Mouse (Mus musculus): ENCODE data around the gene Nr2f2. TPM values are rescaled to one million over a fixed set of nuclear protein-coding genes. Genes with fewer than 3 reads are reported as not detected.

The Nr2f2 gene
- polyA plus RNA-seq, 1 experiment from 2014 or later = 73.7 TPM

DNA sequence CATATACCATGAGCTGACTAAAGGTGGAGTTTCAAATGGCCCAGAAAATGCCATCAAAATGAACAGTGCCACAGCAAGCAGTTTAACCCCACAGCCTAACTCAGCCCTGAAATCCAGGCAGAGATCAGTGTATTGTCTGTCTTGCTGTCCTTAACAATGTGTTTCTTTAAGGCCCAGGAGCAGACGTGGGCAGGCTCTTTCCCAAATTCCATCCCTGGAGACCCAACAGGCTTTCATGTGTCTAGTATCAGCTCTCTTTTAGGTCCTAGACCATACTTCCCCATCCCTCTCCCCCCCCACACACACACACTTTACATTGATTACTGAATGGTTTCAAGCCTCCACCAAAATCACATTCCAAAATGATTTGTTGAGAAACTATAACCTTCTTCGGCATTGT is 24.5 kb downstream of the Nr2f2 start:
- 12% methylated on average over 2 of the region's 2 CpGs for WGBS
- Histone ChIP-seq H3K27ac (ENCODE audit: low read depth, low read length) (0 out of 2 replicates have a peak overlapping the region, but pooled peaks have one; percentile 15), H3K4me1 (ENCODE audit: control insufficient read depth, insufficient read depth, low read length) (peaks cover 7% of the 10 kb centered on the region), H3K9ac (ENCODE audit: low read length) (no peak overlapping the region), H3K4me2 (ENCODE audit: low read length) (no peak overlapping the region), H3K27me3 (replicated peaks; ENCODE audit: control insufficient read depth, insufficient read depth, low read length) (peaks cover 70% of the 10 kb centered on the region), H3K4me3 (ENCODE audit: low read depth, low read length) (no peak overlapping the region), H3K36me3 (ENCODE audit: control insufficient read depth, insufficient read depth, low read length) (no peaks in the 10 kb centered on the region), H3K9me3 (replicated peaks; ENCODE audit: control insufficient read depth, low read length) (no peaks in the 10 kb centered on the region)
- no peak for ATAC-seq
- no peak for DNase-seq (ENCODE audit: low spot score)

- H3K4me3 ChIP-seq (ENCODE audit: low read depth, low read length) = no peak overlapping the region
- peaks cover 73% of the 10 kb centered on the region for H3K27me3 ChIP-seq (replicated peaks; ENCODE audit: control insufficient read depth, insufficient read depth, low read length)
- 13% methylated on average over 12 of the region's 12 CpGs for WGBS
- ATAC-seq = no peak
- H3K9me3 ChIP-seq (replicated peaks; ENCODE audit: control insufficient read depth, low read length) = no peaks in the 10 kb centered on the region
- peaks cover 2% of the 10 kb centered on the region; the same call in 1 of the 2 replicates for H3K4me1 ChIP-seq (ENCODE audit: control insufficient read depth, insufficient read depth, low read length)
- H3K27ac ChIP-seq (ENCODE audit: low read depth, low read length) = peak overlapping the region; percentile 52; the same call in 1 of the 2 replicates
- peak; percentile 2 for DNase-seq (ENCODE audit: low spot score)
- no peak overlapping the region for H3K4me2 ChIP-seq (ENCODE audit: low read length)
- H3K9ac ChIP-seq (ENCODE audit: low read length) = no peak overlapping the region
- no peaks in the 10 kb centered on the region for H3K36me3 ChIP-seq (ENCODE audit: control insufficient read depth, insufficient read depth, low read length)
Measured at GRCm38 (mm10) chr7:70339998-70340630, 26.4 kb downstream of the Nr2f2 start.

GRCm38 (mm10) chr7:70338265-70338640 is 28.3 kb downstream of the Nr2f2 start:
- no peak overlapping the region for H3K4me3 ChIP-seq (ENCODE audit: low read depth, low read length)

DNA sequence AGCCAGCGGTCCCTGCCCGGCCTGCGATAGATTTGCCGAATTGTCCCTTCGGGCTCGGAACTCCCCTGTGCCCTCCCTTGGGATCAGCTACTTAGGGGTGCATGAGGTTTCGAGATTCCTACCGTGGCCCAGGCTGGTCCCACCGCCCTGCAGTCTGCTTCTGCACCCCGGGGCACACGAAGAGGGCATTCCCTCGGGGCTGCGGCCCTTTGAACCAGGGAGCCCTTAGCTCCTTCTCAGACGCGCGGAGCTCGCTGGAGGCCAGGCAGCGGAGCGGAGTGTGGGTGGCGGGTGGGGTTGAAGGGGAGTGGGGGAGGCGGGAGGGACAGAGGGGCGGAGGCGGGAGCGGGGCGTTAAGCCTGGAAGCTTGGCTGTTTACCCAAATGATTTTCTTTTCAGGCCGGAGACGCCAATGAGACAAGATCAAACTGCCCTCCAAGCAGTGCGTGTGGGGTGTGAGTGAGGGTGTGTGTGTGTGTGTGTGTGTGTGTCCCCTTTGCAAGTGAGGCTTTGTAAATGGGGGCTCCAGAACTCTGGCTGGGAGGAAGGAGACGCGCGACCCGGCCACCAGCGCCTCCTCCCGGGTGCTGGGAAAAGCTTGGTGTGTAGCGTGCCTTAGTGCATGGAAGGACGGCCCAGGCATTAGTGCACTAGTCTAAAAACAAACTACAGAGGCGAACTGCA is 28.8 kb downstream of the Nr2f2 start:
- H3K4me2 ChIP-seq (ENCODE audit: low read length) = peak overlapping the region; percentile 44
- peak overlapping the region; percentile 17 for H3K4me3 ChIP-seq (ENCODE audit: low read depth, low read length)
- H3K9ac ChIP-seq (ENCODE audit: low read length) = peak overlapping the region; percentile 56
- WGBS = under 1% methylated on average over 37 of the region's 37 CpGs
- peaks cover 77% of the 10 kb centered on the region for H3K27me3 ChIP-seq (replicated peaks; ENCODE audit: control insufficient read depth, insufficient read depth, low read length)
- ATAC-seq (peak; percentile 33; the same call in 1 of the 2 replicates), DNase-seq (ENCODE audit: low spot score) (peak; percentile 58)
- no peaks in the 10 kb centered on the region for H3K9me3 ChIP-seq (replicated peaks; ENCODE audit: control insufficient read depth, low read length)
- H3K27ac ChIP-seq (ENCODE audit: low read depth, low read length) = peak overlapping the region; percentile 82
- H3K36me3 ChIP-seq (ENCODE audit: control insufficient read depth, insufficient read depth, low read length) = no peaks in the 10 kb centered on the region
- H3K4me1 ChIP-seq (ENCODE audit: control insufficient read depth, insufficient read depth, low read length) = no peaks in the 10 kb centered on the region

More at GRCm38 (mm10) chr7:70338265-70338640, 28.3 kb downstream of the Nr2f2 start:
- Histone ChIP-seq H3K4me2 (ENCODE audit: low read length) (no peak overlapping the region), H3K36me3 (ENCODE audit: control insufficient read depth, insufficient read depth, low read length) (no peaks in the 10 kb centered on the region), H3K9me3 (replicated peaks; ENCODE audit: control insufficient read depth, low read length) (no peaks in the 10 kb centered on the region), H3K9ac (ENCODE audit: low read length) (no peak overlapping the region), H3K27ac (ENCODE audit: low read depth, low read length) (peak overlapping the region; percentile 82; the same call in 1 of the 2 replicates), H3K27me3 (replicated peaks; ENCODE audit: control insufficient read depth, insufficient read depth, low read length) (peaks cover 72% of the 10 kb centered on the region), H3K4me1 (ENCODE audit: control insufficient read depth, insufficient read depth, low read length) (no peaks in the 10 kb centered on the region)
- WGBS = 6% methylated on average over 7 of the region's 7 CpGs
- DNase-seq (ENCODE audit: low spot score) (no peak), ATAC-seq (no peak)

DNA sequence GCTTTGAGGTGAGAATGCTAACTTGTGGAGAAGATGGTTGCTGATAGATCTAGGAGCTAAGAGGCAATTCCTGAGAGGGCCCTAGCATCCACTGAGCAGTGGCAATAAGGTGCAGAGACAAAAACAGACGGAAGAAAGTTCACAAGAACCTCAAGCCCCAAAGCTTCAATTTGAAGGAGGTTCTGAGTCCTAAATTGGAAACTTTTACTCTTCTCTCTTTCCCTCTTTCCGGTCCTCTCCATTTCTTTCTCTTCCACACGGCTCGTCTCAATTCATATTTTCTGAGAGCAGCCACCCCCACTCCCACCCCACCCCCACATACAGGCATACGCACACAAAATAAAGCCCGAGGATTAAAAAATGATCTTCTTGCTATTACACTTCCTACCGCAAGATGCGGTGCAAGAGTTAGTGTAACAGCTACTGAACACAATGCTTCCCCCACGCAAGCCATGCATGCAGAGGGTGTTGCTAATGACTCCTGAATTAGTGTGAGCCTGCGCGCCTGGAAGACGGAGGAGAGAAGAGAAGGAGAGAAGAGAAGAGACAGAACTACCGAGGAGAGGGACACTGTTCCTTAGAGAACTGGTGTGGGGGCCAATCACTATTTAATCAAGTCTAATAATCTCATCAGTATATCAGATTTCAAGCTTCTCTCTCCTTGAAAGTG is 29.8 kb downstream of the Nr2f2 start:
- peak overlapping the region; percentile 56; the same call in 1 of the 2 replicates for H3K9ac ChIP-seq (ENCODE audit: low read length)
- no peaks in the 10 kb centered on the region for H3K36me3 ChIP-seq (ENCODE audit: control insufficient read depth, insufficient read depth, low read length)
- ATAC-seq (no peak; the same call in 1 of the 2 replicates), DNase-seq (ENCODE audit: low spot score) (peak; percentile 72)
- H3K4me3 ChIP-seq (ENCODE audit: low read depth, low read length) = peak overlapping the region; percentile 17
- 5% methylated on average over 13 of the region's 13 CpGs for WGBS
- peaks cover 78% of the 10 kb centered on the region for H3K27me3 ChIP-seq (replicated peaks; ENCODE audit: control insufficient read depth, insufficient read depth, low read length)
- H3K9me3 ChIP-seq (replicated peaks; ENCODE audit: control insufficient read depth, low read length) = no peaks in the 10 kb centered on the region
- peak overlapping the region; percentile 44; the same call in 1 of the 2 replicates for H3K4me2 ChIP-seq (ENCODE audit: low read length)
- 0 out of 2 replicates have a peak, but pooled peaks cover 7% of the 10 kb centered on the region for H3K4me1 ChIP-seq (ENCODE audit: control insufficient read depth, insufficient read depth, low read length)
- H3K27ac ChIP-seq (ENCODE audit: low read depth, low read length) = peak overlapping the region; percentile 82

DNA sequence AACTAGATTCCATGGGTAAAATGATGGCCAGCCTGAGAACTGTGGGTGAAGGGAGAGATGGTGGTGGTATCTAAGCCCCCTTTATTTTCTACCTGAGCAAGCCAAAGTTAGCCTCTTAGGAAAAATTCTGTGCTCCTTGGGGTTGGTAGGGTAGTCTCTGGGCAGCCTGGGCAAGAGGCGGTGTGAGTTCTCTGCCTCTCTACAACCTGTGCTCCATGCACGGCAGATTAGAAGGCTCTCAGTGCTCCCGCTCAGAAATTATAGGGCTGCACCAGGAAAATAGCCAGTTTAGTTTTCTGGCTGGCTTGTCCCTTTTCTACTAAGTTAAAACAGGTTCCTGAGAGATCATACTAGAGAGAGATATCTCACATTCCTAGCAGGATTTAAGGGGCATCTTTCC is 30.4 kb downstream of the Nr2f2 start:
- Histone ChIP-seq H3K27ac (ENCODE audit: low read depth, low read length) (peak overlapping the region; percentile 28), H3K36me3 (ENCODE audit: control insufficient read depth, insufficient read depth, low read length) (no peaks in the 10 kb centered on the region), H3K9ac (ENCODE audit: low read length) (peak overlapping the region; percentile 56; the same call in 1 of the 2 replicates), H3K27me3 (replicated peaks; ENCODE audit: control insufficient read depth, insufficient read depth, low read length) (peaks cover 78% of the 10 kb centered on the region), H3K9me3 (replicated peaks; ENCODE audit: control insufficient read depth, low read length) (no peaks in the 10 kb centered on the region), H3K4me1 (ENCODE audit: control insufficient read depth, insufficient read depth, low read length) (0 out of 2 replicates have a peak, but pooled peaks cover 7% of the 10 kb centered on the region), H3K4me2 (ENCODE audit: low read length) (peak overlapping the region; percentile 26; the same call in 1 of the 2 replicates), H3K4me3 (ENCODE audit: low read depth, low read length) (peak overlapping the region; percentile 17; the same call in 1 of the 2 replicates)
- 17% methylated on average over 3 of the region's 3 CpGs for WGBS
- DNase-seq (ENCODE audit: low spot score) (peak; percentile 3), ATAC-seq (no peak)

DNA sequence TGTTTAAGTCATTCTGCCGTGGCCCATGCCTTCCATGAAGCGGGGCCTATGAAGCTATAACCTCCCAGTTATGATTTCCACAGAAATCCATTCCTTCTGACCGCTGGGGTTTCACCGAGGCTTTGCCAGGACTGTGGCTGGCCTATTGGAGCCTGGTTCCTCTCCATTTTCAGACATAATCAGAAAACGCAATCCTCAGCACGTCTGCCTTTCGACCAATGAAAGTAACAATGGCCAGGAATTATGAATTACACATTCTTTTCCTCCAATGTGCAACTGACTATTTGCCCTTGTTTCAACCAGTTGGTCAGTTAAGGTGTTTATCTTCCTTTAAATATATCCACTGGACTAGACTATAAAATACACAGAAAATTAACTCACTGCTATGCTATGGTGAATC is 31.1 kb downstream of the Nr2f2 start:
- no peak overlapping the region for H3K4me3 ChIP-seq (ENCODE audit: low read depth, low read length)
- H3K36me3 ChIP-seq (ENCODE audit: control insufficient read depth, insufficient read depth, low read length) = no peaks in the 10 kb centered on the region
- H3K4me1 ChIP-seq (ENCODE audit: control insufficient read depth, insufficient read depth, low read length) = 0 out of 2 replicates have a peak, but pooled peaks cover 7% of the 10 kb centered on the region
- H3K4me2 ChIP-seq (ENCODE audit: low read length) = 0 out of 2 replicates have a peak overlapping the region, but pooled peaks have one; percentile 0
- DNase-seq (ENCODE audit: low spot score) (peak; percentile 15), ATAC-seq (no peak)
- 6% methylated on average over 7 of the region's 7 CpGs for WGBS
- H3K27me3 ChIP-seq (replicated peaks; ENCODE audit: control insufficient read depth, insufficient read depth, low read length) = peaks cover 79% of the 10 kb centered on the region
- no peaks in the 10 kb centered on the region for H3K9me3 ChIP-seq (replicated peaks; ENCODE audit: control insufficient read depth, low read length)
- peak overlapping the region; percentile 0; the same call in 1 of the 2 replicates for H3K9ac ChIP-seq (ENCODE audit: low read length)
- peak overlapping the region; percentile 77; the same call in 1 of the 2 replicates for H3K27ac ChIP-seq (ENCODE audit: low read depth, low read length)

GRCm38 (mm10) chr7:70334836-70335235 is 31.7 kb downstream of the Nr2f2 start:
- Histone ChIP-seq H3K9ac (ENCODE audit: low read length) (peak overlapping the region; percentile 49; the same call in 1 of the 2 replicates), H3K9me3 (replicated peaks; ENCODE audit: control insufficient read depth, low read length) (no peaks in the 10 kb centered on the region), H3K36me3 (ENCODE audit: control insufficient read depth, insufficient read depth, low read length) (no peaks in the 10 kb centered on the region), H3K27ac (ENCODE audit: low read depth, low read length) (peak overlapping the region; percentile 77), H3K27me3 (replicated peaks; ENCODE audit: control insufficient read depth, insufficient read depth, low read length) (peaks cover 77% of the 10 kb centered on the region), H3K4me3 (ENCODE audit: low read depth, low read length) (peak overlapping the region; percentile 22; the same call in 1 of the 2 replicates), H3K4me1 (ENCODE audit: control insufficient read depth, insufficient read depth, low read length) (0 out of 2 replicates have a peak, but pooled peaks cover 7% of the 10 kb centered on the region), H3K4me2 (ENCODE audit: low read length) (peak overlapping the region; percentile 61; the same call in 1 of the 2 replicates)
- WGBS = under 1% methylated on average over 17 of the region's 17 CpGs
- ATAC-seq (peak; percentile 53), DNase-seq (ENCODE audit: low spot score) (peak; percentile 86)

Data from forebrain, embryonic 14.5 days (tissue).